Mouse (Mus musculus): ENCODE measurements around the gene Snx29.

- no peak for TF ChIP-seq POLR2A (IDR thresholded peaks at IDR 0.05; ENCODE audit: control insufficient read depth, extremely low read depth, insufficient read depth, low read length, poor library complexity)
- no peak for TF ChIP-seq CTCF (IDR thresholded peaks at IDR 0.05; ENCODE audit: borderline replicate concordance, control insufficient read depth, extremely low read depth, insufficient read depth, low read length, poor library complexity)
Measured at GRCm38 (mm10) chr16:11385798-11386197, 63.1 kb downstream of the Snx29 start.
